Mouse (Mus musculus): ENCODE data around the gene Krtap12-1. TPM values are rescaled to one million over a fixed set of nuclear protein-coding genes. Genes with fewer than 3 reads are reported as not detected.

Krtap12-1 gene
- not detected for polyA plus RNA-seq (2015; fragmentation: Illumina TruSeq; extraction: RNeasy Lipid Tissue Mini Kit (QIAGEN cat#74804); ENCODE audit: insufficient read depth, low read depth, low replicate concordance)

DNA sequence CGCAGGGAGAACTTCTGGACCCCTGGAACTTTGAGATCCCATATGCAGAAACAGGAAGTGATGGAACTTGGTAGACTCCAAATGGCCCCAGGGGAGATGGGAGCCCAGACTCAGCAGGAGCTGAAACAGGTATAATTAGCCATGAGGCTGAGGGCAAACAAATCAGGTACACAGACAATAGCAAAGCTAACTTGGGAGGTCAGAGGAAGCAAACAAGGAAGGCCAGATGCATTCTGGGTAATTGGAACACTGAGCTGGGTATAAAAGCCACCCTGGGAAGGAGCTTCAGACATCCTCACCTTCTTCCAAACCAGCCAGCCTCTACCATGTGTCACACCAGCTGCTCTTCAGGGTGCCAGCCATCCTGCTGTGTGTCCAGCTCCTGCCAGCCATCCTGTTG lies at the start of gene Krtap12-1:
Krtap12-1 (plus strand) TSS at position 301 of the 400 bp plus-strand sequence.

DNA sequence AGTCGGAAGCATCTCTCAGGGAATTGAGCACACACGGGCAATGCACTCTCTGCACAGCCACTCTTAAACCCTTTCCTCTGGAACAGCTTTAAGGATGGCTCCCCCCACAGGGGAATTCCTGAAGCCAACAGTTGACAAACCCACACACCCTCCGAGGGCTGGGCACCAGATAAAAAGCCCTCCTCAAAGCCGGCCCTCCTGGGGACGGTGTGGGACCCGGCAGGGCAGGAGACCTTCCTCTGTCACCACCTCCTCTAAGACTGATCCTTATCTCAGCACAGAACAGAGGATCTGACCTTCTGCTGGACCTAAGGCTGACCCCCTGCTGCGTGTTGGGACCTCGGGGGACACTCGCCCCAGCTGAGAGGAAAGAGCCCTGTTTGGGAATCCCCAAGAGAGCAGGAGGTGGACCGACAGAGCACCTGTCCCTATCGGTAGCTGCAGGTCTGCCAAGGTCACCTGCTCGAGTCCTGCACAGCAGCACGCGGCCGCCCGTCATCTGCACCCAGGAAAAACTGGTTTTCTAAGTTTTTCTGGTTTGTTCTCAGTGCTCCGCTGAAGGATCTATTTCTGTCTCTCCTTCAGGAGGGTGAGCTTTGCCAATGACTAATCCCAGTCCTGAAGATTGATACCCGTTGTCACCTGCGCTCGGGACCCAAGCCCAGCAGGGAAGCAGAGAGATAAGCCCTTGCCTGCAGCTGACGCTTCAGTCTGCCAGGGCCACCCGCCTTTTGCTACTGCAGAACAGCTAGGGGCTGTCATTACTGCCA lies 34.3 kb upstream of the Krtap12-1 start, which contains the start of gene Tspear:
Tspear (plus strand) TSS at position 675 of the 770 bp plus-strand sequence.

DNA sequence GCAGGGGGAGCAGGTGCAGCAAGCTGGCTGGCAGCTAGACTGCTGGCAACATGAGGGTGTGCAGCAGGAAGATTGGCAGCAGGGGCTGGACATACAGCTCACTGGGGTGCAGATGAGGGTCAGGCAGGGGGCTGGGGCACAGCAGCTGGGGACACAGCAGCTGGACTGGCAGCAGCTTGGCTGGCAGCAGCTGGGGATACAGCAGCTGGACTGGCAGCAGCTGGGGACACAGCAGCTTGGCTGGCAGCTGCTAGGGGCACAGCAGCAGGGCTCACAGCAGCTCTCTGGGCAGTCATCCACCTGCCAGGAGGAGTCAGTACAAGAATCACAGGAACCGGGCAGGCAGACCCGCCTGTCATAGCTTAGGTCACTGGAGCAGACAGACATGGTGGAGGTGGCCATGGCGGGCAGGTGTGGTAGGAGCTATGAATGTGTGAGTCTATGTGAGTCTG lies 30.0 kb upstream of the Krtap12-1 start, which contains the start of gene Gm19402:
Gm19402 (minus strand) TSS at position 402 of the 452 bp plus-strand sequence.

DNA sequence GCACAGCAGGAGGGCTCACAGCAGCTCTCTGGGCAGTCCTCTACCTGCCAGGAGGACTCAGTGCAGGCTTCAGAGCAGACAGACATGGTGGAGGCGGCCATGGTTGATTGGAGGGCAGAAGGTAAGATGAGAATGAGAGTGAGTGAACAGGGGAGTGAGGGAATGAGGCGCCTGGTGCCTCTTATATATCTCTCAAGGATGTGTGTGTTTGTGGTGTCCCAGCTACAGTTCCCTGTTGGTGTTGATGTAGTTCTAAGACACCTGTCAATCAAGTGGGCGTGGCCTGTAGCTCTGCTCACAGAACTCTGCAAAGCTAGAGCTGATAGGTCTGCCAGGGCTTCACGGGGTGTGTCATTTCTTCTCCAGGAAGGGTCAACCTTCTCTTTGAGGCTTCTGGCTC lies 23.3 kb upstream of the Krtap12-1 start, which contains the start of gene Gm9508:
Gm9508 (minus strand) TSS at position 101 of the 400 bp plus-strand sequence.

DNA sequence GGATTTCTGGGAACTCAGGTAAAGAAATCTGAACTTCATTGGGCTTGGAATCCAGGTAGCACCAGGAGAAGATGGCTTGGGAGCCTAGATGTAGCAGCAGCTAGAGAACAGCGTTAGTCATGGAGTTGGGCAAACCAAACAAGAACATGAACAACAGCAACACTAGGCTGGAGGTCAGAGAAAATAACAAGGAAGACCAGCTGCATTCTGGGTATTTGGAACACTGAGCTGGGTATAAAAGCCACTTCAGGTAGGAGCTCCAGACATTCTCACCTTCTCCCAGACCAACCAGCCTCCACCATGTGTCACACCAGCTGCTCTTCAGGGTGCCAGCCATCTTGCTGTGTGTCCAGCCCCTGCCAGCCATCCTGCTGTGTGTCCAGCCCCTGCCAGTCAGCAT lies 14.1 kb upstream of the Krtap12-1 start, which contains the start of gene Gm10272:
Gm10272 (plus strand) TSS at position 301 of the 400 bp plus-strand sequence.

DNA sequence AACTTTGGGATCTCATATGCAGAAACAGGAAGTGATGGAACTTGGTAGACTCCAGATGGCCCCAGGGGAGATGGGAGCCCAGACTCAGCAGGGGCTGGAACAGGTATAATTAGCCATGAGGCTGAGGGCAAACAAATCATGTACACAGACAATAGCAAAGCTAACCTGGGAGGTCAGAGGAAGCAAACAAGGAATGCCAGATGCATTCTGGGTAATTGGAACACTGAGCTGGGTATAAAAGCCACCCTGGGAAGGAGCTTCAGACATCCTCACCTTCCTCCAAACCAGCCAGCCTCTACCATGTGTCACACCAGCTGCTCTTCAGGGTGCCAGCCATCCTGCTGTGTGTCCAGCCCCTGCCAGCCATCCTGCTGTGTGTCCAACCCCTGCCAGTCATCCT lies 9.2 kb upstream of the Krtap12-1 start, which contains the start of gene Gm10024:
Gm10024 (plus strand) TSS at position 301 of the 400 bp plus-strand sequence.

DNA sequence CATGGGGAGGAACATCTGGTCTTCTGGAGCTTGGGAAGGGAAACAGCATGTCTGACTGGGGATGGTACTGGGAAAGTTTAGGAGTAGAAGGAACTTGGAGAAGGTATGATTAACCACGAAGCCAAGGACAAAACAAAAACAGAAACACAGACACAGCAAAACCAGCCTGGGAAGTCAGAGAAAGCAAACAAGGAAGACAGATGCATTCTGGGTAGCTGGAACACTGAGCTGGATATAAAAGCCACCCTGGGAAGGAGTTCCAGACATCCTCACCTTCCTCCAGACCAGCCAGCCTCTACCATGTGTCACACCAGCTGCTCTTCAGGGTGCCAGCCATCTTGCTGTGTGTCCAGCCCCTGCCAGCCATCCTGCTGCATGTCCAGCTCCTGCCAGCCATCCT lies 4.9 kb upstream of the Krtap12-1 start, which contains the start of gene Gm10142:
Gm10142 (plus strand) TSS at position 301 of the 400 bp plus-strand sequence.

DNA sequence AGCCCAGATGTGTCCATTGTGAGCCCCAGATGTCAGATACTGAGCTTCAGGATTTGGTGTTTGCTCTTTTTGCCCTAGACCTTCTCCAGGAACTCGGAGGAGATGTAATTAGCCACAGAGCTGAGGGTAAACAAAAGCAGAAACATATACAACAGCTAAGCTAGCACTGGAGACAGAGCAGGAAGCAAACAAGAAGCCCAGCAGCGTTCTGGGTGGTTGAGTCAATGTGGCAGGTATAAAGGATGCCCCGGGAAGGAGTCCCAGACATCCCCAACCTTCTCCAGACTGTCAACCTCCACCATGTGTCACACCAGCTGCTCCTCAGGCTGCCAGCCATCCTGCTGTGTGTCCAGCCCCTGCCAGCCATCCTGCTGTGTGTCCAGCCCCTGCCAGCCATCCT lies 5.8 kb downstream of the Krtap12-1 start, which contains the start of gene Gm10100:
Gm10100 (plus strand) TSS at position 301 of the 400 bp plus-strand sequence.

DNA sequence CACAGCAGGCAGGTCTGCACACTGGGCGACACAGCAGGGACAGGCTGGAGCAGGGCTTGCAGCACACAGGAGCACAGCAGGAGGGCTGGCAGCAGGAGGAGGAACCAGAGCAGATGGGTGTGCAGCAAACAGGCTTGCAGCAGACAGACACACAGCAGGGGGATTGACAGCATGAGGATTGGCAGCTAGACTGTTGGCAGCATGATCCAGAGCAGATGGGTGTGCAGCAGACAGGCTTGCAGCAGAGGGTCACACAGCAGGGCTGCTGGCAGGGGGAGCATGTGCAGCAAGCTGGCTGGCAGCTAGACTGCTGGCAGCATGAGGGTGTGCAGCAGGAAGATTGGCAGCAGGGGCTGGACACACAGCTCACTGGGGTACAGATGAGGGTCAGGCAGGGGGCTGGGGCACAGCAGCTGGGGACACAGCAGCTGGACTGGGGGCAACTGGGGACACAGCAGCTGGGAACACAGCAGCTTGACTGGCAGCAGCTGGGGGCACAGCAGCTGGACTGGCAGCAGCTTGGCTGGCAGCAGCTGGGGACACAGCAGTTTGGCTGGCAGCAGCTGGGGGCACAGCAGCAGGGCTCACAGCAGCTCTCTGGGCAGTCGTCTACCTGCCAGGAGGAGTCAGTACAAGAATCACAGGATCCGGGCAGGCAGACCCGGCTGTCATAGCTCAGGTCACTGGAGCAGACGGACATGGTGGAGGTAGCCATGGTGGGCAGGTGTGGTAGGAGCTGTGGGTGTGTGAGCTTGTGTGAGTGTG lies 21.7 kb downstream of the Krtap12-1 start, which contains the start of gene Gm18596:
Gm18596 (minus strand) TSS at position 715 of the 765 bp plus-strand sequence.

DNA sequence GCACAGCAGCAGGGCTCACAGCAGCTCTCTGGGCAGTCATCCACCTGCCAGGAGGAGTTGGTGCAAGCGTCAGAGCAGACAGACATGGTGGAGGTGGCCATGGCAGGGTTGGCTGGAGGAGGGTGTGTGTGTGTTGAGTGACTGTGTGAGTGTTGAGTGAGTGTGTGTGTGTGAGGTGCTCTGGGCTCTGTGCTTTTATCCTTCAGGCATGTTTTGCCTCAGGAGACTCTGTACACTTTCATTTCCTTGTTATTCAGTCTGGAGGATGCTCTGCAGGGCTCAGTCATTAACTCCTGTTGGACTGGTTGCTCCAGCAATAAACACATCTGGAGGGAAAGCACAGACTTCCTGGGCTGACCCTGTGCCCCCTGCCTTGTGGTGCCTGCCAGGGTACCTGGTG lies 30.9 kb downstream of the Krtap12-1 start, which contains the start of gene Gm9736:
Gm9736 (minus strand) TSS at position 101 of the 400 bp plus-strand sequence.

DNA sequence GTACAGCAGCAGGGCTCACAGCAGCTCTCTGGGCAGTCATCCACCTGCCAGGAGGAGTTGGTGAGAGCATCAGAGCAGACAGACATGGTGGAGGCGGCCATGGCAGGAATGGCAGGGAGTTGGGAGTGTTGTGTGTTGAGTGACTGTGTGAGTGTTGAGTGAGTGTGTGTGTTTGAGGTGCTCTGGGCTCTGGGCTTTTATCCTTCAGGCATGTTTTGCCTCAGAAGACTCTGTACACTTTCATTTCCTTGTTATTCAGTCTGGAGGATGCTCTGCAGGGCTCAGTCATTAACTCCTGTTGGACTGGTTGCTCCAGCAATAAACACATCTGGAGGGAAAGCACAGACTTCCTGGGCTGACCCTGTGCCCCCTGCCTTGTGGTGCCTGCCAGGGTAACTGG lies 39.2 kb downstream of the Krtap12-1 start, which contains the start of gene Gm3233:
Gm3233 (minus strand) TSS at position 101 of the 400 bp plus-strand sequence.

Other genes starting within 250 kb of the Krtap12-1 start
- gene Fam207a, start 204.8 kb upstream of the Krtap12-1 start, polyA plus RNA-seq (2015; fragmentation: Illumina TruSeq; extraction: RNeasy Lipid Tissue Mini Kit (QIAGEN cat#74804); ENCODE audit: insufficient read depth, low read depth, low replicate concordance), result 5.0 TPM
- gene Itgb2, start 190.3 kb upstream of the Krtap12-1 start, polyA plus RNA-seq (2015; fragmentation: Illumina TruSeq; extraction: RNeasy Lipid Tissue Mini Kit (QIAGEN cat#74804); ENCODE audit: insufficient read depth, low read depth, low replicate concordance), result 2.8 TPM
- gene Pttg1ip, start 138.9 kb upstream of the Krtap12-1 start, polyA plus RNA-seq (2015; fragmentation: Illumina TruSeq; extraction: RNeasy Lipid Tissue Mini Kit (QIAGEN cat#74804); ENCODE audit: insufficient read depth, low read depth, low replicate concordance), result 43.2 TPM
- 25.0 TPM for gene Sumo3, start 114.5 kb upstream of the Krtap12-1 start, polyA plus RNA-seq (2015; fragmentation: Illumina TruSeq; extraction: RNeasy Lipid Tissue Mini Kit (QIAGEN cat#74804); ENCODE audit: insufficient read depth, low read depth, low replicate concordance)
- gene Gm49325, start 114.4 kb upstream of the Krtap12-1 start, polyA plus RNA-seq (2015; fragmentation: Illumina TruSeq; extraction: RNeasy Lipid Tissue Mini Kit (QIAGEN cat#74804); ENCODE audit: insufficient read depth, low read depth, low replicate concordance), result not detected
- gene Ube2g2, start 98.3 kb upstream of the Krtap12-1 start, polyA plus RNA-seq (2015; fragmentation: Illumina TruSeq; extraction: RNeasy Lipid Tissue Mini Kit (QIAGEN cat#74804); ENCODE audit: insufficient read depth, low read depth, low replicate concordance), result 14.4 TPM
- gene Tspear, start 34.0 kb upstream of the Krtap12-1 start, polyA plus RNA-seq (2015; fragmentation: Illumina TruSeq; extraction: RNeasy Lipid Tissue Mini Kit (QIAGEN cat#74804); ENCODE audit: insufficient read depth, low read depth, low replicate concordance), result not detected
- not detected for gene Gm19402, start 29.8 kb upstream of the Krtap12-1 start, polyA plus RNA-seq (2015; fragmentation: Illumina TruSeq; extraction: RNeasy Lipid Tissue Mini Kit (QIAGEN cat#74804); ENCODE audit: insufficient read depth, low read depth, low replicate concordance)
- not detected for gene Gm9508, start 23.4 kb upstream of the Krtap12-1 start, polyA plus RNA-seq (2015; fragmentation: Illumina TruSeq; extraction: RNeasy Lipid Tissue Mini Kit (QIAGEN cat#74804); ENCODE audit: insufficient read depth, low read depth, low replicate concordance)
- gene Gm10272, start 14.0 kb upstream of the Krtap12-1 start, polyA plus RNA-seq (2015; fragmentation: Illumina TruSeq; extraction: RNeasy Lipid Tissue Mini Kit (QIAGEN cat#74804); ENCODE audit: insufficient read depth, low read depth, low replicate concordance), result not detected
- not detected for gene Gm10024, start 9.1 kb upstream of the Krtap12-1 start, polyA plus RNA-seq (2015; fragmentation: Illumina TruSeq; extraction: RNeasy Lipid Tissue Mini Kit (QIAGEN cat#74804); ENCODE audit: insufficient read depth, low read depth, low replicate concordance)
- not detected for gene Gm10142, start 4.8 kb upstream of the Krtap12-1 start, polyA plus RNA-seq (2015; fragmentation: Illumina TruSeq; extraction: RNeasy Lipid Tissue Mini Kit (QIAGEN cat#74804); ENCODE audit: insufficient read depth, low read depth, low replicate concordance)
- not detected for gene Gm10100, start 5.9 kb downstream of the Krtap12-1 start, polyA plus RNA-seq (2015; fragmentation: Illumina TruSeq; extraction: RNeasy Lipid Tissue Mini Kit (QIAGEN cat#74804); ENCODE audit: insufficient read depth, low read depth, low replicate concordance)
- gene Gm18596, start 22.0 kb downstream of the Krtap12-1 start, polyA plus RNA-seq (2015; fragmentation: Illumina TruSeq; extraction: RNeasy Lipid Tissue Mini Kit (QIAGEN cat#74804); ENCODE audit: insufficient read depth, low read depth, low replicate concordance), result not detected
- not detected for gene Gm9736, start 30.8 kb downstream of the Krtap12-1 start, polyA plus RNA-seq (2015; fragmentation: Illumina TruSeq; extraction: RNeasy Lipid Tissue Mini Kit (QIAGEN cat#74804); ENCODE audit: insufficient read depth, low read depth, low replicate concordance)
- gene Gm3233, start 39.1 kb downstream of the Krtap12-1 start, polyA plus RNA-seq (2015; fragmentation: Illumina TruSeq; extraction: RNeasy Lipid Tissue Mini Kit (QIAGEN cat#74804); ENCODE audit: insufficient read depth, low read depth, low replicate concordance), result not detected
- gene Gm3238, start 50.7 kb downstream of the Krtap12-1 start, polyA plus RNA-seq (2015; fragmentation: Illumina TruSeq; extraction: RNeasy Lipid Tissue Mini Kit (QIAGEN cat#74804); ENCODE audit: insufficient read depth, low read depth, low replicate concordance), result not detected
- gene Gm7138, start 56.3 kb downstream of the Krtap12-1 start, polyA plus RNA-seq (2015; fragmentation: Illumina TruSeq; extraction: RNeasy Lipid Tissue Mini Kit (QIAGEN cat#74804); ENCODE audit: insufficient read depth, low read depth, low replicate concordance), result not detected
- gene Gm3250, start 61.9 kb downstream of the Krtap12-1 start, polyA plus RNA-seq (2015; fragmentation: Illumina TruSeq; extraction: RNeasy Lipid Tissue Mini Kit (QIAGEN cat#74804); ENCODE audit: insufficient read depth, low read depth, low replicate concordance), result not detected
- not detected for gene Gm7137, start 67.6 kb downstream of the Krtap12-1 start, polyA plus RNA-seq (2015; fragmentation: Illumina TruSeq; extraction: RNeasy Lipid Tissue Mini Kit (QIAGEN cat#74804); ENCODE audit: insufficient read depth, low read depth, low replicate concordance)
- gene Gm9639, start 74.5 kb downstream of the Krtap12-1 start, polyA plus RNA-seq (2015; fragmentation: Illumina TruSeq; extraction: RNeasy Lipid Tissue Mini Kit (QIAGEN cat#74804); ENCODE audit: insufficient read depth, low read depth, low replicate concordance), result not detected
- not detected for gene Gm19668, start 78.5 kb downstream of the Krtap12-1 start, polyA plus RNA-seq (2015; fragmentation: Illumina TruSeq; extraction: RNeasy Lipid Tissue Mini Kit (QIAGEN cat#74804); ENCODE audit: insufficient read depth, low read depth, low replicate concordance)
- not detected for gene Gm9507, start 91.2 kb downstream of the Krtap12-1 start, polyA plus RNA-seq (2015; fragmentation: Illumina TruSeq; extraction: RNeasy Lipid Tissue Mini Kit (QIAGEN cat#74804); ENCODE audit: insufficient read depth, low read depth, low replicate concordance)
- not detected for gene Gm2696, start 94.1 kb downstream of the Krtap12-1 start, polyA plus RNA-seq (2015; fragmentation: Illumina TruSeq; extraction: RNeasy Lipid Tissue Mini Kit (QIAGEN cat#74804); ENCODE audit: insufficient read depth, low read depth, low replicate concordance)
- not detected for gene Krtap10-4, start 106.5 kb downstream of the Krtap12-1 start, polyA plus RNA-seq (2015; fragmentation: Illumina TruSeq; extraction: RNeasy Lipid Tissue Mini Kit (QIAGEN cat#74804); ENCODE audit: insufficient read depth, low read depth, low replicate concordance)
- not detected for gene Krtap10-10, start 115.3 kb downstream of the Krtap12-1 start, polyA plus RNA-seq (2015; fragmentation: Illumina TruSeq; extraction: RNeasy Lipid Tissue Mini Kit (QIAGEN cat#74804); ENCODE audit: insufficient read depth, low read depth, low replicate concordance)
- gene Gm36176, start 126.2 kb downstream of the Krtap12-1 start, polyA plus RNA-seq (2015; fragmentation: Illumina TruSeq; extraction: RNeasy Lipid Tissue Mini Kit (QIAGEN cat#74804); ENCODE audit: insufficient read depth, low read depth, low replicate concordance), result not detected
- not detected for gene Gm10318, start 132.3 kb downstream of the Krtap12-1 start, polyA plus RNA-seq (2015; fragmentation: Illumina TruSeq; extraction: RNeasy Lipid Tissue Mini Kit (QIAGEN cat#74804); ENCODE audit: insufficient read depth, low read depth, low replicate concordance)
- not detected for gene Gm3285, start 141.4 kb downstream of the Krtap12-1 start, polyA plus RNA-seq (2015; fragmentation: Illumina TruSeq; extraction: RNeasy Lipid Tissue Mini Kit (QIAGEN cat#74804); ENCODE audit: insufficient read depth, low read depth, low replicate concordance)
- 0.48 TPM for gene Lrrc3, start 181.9 kb downstream of the Krtap12-1 start, polyA plus RNA-seq (2015; fragmentation: Illumina TruSeq; extraction: RNeasy Lipid Tissue Mini Kit (QIAGEN cat#74804); ENCODE audit: insufficient read depth, low read depth, low replicate concordance)
- gene Trpm2, start 250.0 kb downstream of the Krtap12-1 start, polyA plus RNA-seq (2015; fragmentation: Illumina TruSeq; extraction: RNeasy Lipid Tissue Mini Kit (QIAGEN cat#74804); ENCODE audit: insufficient read depth, low read depth, low replicate concordance), result 1.4 TPM